Mouse (Mus musculus) MN1 (cell line): Measurements from ENCODE around the gene 4930407I10Rik.

Experiments
- DNase-seq: peaks from one replicate; pipeline ENCODE4 v3.0.0-alpha.2; 2016; ENCODE audit warnings: low spot score

4930407I10Rik gene

GRCm38 (mm10) chr15:82058719-82059201, at the start of gene 4930407I10Rik:
4930407I10Rik (plus strand) TSS chr15:82059151.
- DNase-seq = no peak

DNA sequence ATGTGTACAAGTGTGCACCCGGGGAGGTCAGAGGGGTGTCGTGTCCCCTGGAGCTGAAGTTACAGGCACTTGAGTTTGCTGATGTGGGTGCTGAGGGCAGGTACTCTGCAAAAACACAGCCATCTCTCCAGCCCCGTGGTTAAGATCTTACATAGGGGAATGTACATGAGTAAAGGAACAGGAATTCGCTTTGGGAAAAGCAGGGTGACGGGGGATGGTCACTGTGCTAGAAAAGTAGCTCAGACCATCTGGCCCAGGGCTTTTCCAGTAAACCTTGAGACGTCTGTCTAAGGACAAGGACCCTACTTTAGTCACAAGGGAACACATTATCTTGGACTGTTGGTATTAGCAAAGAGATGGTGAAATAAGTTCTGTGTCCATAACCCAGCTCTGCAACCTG, 47.0 kb upstream of the 4930407I10Rik start:
- no peak for DNase-seq

- no peak for DNase-seq
Observed at GRCm38 (mm10) chr15:82014745-82015391, 44.1 kb upstream of the 4930407I10Rik start.

DNA sequence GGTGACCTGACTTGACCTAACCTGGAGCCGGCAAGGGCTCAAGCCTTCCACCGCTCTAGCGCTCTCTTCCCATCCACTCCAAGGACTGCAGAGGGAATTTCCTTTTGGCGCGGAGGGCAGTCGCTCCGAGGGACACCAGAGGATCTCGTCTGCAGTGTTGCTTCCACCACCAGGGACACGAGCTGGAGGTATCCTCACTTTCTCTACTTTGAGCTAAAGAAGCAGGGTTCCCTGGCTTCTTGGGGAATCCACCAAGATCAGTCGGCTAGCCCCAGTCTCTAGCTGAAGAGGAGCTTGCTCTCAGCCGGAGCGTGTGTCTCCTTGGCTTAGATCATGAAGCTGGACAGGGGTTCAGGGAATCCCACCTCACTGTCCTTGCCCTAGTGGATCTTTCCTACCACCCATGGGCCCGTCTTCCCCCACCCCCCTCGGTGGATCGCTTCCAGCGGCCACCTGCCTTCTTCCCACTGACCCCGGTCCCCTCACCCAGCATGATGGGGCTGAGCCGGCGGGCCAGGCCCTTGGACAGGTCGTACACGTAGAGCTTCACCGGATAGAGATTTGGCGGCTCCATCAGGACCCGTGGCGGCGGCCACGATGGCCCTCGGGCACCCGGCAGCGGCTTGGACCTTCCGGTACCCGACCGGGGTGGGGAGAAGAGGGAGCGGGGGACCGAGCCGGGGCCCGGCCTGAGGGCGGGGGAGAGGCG, 43.4 kb upstream of the 4930407I10Rik start:
- peak; percentile 84 for DNase-seq

DNA sequence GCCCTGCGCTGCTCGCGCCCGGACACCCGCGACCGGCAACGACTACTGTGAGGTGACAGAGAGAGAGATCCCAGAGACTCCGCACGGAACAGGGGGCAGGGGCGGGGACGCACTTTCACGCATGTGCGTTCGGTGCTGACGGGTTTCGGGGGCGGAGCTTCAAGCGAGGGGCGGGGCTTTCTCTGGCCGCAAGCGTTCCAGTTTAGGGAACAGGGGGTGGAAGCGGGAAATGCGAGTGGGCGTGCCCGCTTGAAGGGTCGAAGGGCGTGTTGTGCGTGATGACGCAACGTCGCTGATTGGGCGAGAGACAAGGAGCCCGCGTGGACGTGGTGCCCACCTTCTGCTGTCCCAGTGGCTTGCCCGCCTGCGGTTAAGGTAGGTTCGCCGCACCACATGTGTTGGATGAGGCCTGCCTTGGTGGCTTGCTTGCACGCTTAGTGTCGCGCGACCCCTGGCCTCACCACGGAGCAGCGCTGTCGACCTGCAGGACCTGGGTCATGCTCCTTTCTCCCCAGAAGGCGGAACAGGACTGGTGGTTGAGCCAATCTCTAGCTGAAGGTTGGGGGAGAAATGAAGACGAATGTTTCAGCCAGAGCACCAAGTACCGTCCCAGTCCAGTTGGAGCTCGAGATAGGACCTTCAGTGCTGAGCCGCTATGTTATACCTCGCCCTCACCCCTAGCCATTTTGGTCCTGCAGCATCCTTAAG, 42.7 kb upstream of the 4930407I10Rik start:
- DNase-seq = peak; percentile 100

DNA sequence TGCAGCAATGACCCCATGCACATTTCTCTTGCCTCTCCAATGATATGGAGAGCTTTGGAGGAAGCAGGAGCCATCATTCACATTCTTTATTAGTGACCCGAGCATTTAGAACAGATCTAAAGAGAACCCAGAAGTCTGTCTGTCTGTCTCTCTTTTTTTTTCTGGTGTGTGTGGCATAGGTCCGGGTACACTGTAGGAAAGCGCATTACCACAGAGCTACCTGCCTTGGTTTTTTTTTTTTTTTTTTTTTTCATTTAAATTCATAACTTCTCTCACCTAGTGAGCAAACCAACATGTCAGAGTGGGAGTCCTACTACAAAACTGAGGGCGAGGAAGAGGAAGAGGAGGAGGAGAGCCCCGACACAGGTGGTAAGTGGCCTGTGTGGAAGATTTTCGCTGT, 42.1 kb upstream of the 4930407I10Rik start:
- no peak for DNase-seq

DNA sequence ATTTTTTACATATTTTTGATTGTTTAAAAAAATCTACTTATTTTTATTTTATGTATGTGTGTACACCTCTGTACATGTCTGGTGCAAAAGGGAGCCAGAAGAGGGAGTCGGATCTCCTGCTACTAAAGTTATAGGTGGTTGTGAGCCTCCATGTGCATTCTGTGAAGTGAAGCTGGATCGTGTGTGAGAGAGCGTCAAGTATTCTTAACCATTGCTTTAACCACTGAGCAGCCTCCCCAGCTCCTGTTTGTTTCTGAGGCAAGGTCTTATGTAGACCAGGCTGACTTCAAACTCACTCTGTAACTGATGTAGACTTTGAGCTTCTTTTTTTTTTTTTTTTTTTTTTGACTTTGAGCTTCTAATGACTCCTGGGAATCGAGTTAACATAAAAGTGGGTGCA, 41.5 kb upstream of the 4930407I10Rik start:
- no peak for DNase-seq

GRCm38 (mm10) chr15:82019288-82019687, 39.7 kb upstream of the 4930407I10Rik start:
- DNase-seq = peak; percentile 90

DNA sequence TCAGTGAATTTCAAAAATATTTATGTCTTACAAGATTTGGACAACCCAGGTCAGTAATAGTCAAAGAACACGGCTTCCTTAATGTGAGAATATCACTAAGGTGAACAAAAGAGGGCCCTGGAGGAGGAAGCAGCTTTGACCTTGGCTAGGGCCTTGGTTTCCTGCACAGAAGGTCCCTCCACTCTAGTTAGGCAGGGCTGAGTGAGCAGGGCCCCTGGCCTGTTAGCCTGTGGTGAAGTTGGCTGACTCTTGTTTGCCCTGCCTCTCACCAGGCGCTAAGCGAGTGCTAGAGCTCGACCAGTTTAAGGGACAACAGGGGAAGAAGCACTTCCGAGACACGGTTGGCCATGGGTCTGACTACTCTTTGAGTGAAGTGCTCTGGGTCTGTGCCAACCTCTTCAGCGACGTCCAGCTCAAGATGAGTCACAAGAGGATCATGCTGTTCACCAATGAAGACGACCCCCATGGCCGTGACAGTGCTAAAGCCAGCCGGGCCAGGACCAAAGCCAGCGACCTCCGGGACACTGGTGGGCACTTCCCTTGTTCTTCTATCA, 36.3 kb upstream of the 4930407I10Rik start:
- DNase-seq = peak; percentile 69

- no peak for DNase-seq
Observed at GRCm38 (mm10) chr15:82023965-82024635, 34.9 kb upstream of the 4930407I10Rik start.

DNA sequence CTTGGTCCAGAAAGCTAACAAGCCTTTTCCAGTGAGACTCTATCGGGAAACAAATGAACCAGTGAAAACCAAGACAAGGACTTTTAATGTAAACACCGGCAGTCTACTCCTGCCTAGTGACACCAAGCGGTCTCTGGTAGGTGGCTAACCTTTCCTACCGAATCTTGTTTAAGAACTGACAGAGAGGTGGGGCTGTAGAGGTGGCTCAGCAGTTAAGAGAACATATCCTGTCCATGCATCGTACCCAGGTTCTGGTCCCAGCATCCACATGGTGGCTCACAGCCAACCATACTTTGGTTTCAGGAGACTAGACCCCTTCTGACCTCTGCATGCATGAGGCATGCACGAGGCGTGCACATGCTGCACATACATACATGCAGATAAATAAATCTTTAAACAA, 31.7 kb upstream of the 4930407I10Rik start:
- no peak for DNase-seq

DNA sequence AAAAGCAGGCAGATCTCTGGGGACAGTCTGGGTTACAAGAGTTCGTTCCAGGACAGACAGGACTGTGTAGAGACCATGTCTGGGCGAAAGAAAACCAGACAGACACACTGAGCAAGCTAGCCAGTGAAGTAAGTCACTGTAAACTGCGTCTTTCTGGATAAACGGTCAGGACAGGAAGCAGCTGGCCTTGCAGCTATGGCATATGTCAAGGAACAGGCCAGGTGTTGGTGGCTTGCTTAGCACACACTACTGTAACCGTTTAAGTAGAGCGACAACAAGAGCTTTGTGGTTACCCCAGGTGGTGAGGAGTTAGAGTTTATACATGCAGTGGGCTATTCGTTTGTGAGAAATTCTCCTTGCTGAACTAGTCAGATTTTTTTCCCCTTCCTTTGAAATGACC, 31.2 kb upstream of the 4930407I10Rik start:
- DNase-seq = no peak

GRCm38 (mm10) chr15:82032386-82032785, 26.6 kb upstream of the 4930407I10Rik start:
- no peak for DNase-seq

DNA sequence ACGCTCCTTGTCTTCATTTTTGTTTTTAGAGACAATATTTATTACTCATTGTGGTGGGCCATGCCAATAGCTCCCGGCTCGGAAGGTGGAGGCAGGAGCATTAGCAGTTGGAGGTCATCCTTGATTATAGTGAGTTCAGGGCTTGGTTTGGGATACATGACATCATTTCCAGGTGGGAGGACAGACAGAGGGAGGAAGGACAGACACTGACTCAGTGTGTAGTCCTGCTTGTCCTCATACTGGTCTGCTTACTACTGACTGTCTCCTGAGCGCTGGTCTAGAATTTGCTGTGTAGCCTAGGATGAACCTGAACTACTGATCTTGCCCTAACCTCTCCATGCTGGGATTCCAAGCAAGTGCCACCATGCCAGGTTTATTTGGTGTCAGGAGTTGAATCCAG, 25.2 kb upstream of the 4930407I10Rik start, which contains the start of gene Desi1:
Desi1 (minus strand) TSS at position 101 of the 400 bp plus-strand sequence.
- DNase-seq = no peak

GRCm38 (mm10) chr15:82035904-82036689, 22.9 kb upstream of the 4930407I10Rik start:
- DNase-seq = no peak

DNA sequence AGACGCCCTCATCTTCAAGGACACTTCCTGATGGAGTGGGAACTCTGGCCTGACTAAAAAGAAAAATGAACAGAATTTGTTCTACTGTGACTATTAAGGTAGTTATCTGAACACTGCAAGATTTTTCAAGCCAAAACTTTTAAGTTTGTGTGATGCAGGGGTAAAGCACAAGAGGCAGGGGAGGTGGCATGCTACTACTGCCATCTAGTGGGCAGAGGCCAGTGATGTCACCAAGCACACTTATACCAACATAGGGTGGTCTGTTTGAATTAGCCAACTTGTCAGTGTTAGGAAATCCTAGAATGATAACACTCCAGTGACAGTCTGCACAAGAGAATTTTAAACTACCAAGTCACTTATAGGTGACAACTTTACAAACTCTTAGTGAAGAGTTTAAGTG, 18.3 kb upstream of the 4930407I10Rik start:
- DNase-seq = peak; percentile 73

DNA sequence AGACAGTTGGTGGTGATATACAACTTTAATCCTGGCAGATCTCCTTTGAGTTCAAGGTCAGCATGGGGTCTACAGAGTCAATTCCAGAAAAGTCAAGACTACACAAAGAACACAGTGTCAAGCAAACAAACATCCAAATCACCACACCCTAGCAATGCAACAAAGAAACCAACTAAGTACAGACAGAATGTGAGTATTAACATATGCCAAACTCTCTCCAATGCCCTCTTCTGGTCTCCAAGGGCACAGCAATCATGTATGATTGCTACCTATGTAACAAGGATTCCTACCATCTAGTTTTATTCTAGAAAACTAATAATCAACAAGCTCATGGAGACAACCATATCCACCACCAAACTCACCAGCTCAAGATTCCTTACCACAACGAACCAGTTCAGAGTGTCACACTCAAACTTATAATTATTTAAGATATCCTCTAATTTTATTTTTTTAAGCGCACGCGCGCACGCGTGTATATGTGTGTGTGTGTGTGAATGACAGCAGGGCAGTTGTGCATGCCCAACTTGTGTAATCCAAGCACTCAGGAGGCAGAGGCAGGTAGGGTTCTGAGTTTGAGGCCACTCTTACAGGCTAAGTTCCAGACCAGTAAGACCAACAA, 14.7 kb upstream of the 4930407I10Rik start:
- peak; percentile 48 for DNase-seq

DNA sequence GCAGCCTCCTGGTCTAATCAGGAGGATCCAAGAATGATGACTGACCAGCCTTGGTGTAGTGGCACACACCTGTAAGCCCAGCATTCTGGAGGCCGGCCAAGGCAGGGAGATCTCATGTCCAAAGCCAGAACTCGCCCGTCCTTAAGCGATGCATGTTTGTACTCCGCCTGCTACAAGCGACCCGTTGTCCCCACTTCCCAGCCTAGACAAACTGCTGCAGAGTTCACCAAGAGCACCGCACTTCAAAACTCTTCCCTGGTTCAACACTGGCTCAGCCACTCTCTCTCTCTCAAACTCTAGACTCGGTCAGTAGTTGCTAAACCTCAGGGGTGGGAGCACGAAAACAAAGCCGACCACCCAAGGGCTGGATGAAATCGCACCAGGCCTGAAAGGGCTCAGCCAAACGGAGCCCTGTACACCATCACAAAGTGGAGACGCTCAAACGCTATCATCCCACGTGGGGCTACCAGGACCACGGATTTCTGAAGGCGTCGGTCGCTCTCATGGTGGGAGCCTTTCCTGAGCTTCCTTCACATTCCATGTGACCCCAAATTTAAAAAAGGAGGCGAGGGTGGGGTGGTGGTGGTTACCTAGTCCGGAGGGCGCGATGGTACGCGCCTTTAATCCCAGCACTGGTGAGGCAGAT, 12.6 kb upstream of the 4930407I10Rik start:
- peak; percentile 54 for DNase-seq

- DNase-seq = peak; percentile 95
Observed at GRCm38 (mm10) chr15:82047080-82047883, 11.7 kb upstream of the 4930407I10Rik start, which contains the start of gene Snu13. Snu13 (minus strand) TSS chr15:82047598.
